Mouse (Mus musculus) liver, postnatal 0 days (tissue): Measurements from ENCODE around the gene Lin28a. TPM values are rescaled to one million over a fixed set of nuclear protein-coding genes. Genes with fewer than 3 reads are reported as not detected.
A peak's percentile ranks its signal among the peaks of the same experiment; 100 is the strongest.

Experiments
- ATAC-seq: fragments of 200-750 bp; cut with Nextera tagmentation; 2 replicates; pipeline ENCODE4 v1.8.0; 2017; ENCODE audit warnings: mild to moderate bottlenecking, moderate library complexity
- DNase-seq: peaks from one replicate; pipeline ENCODE4 v3.0.0-alpha.2; 2016
- H3K27ac ChIP-seq: fragments of 300-500 bp; sonication (generic); 2 replicates; pipeline ENCODE4 v1.5.1; 2014; ENCODE audit warnings: antibody characterized with exemption, moderate library complexity, mild to moderate bottlenecking, low read depth
- H3K27me3 ChIP-seq: fragments of 300-500 bp; sonication (generic); 2 replicates; pipeline ENCODE4 v1.6.1; 2014; ENCODE audit warnings: low read length, control low read depth, mixed read lengths; ENCODE audit not compliant: insufficient read depth
- H3K36me3 ChIP-seq: fragments of 300-500 bp; sonication (generic); replicated peaks from 2 replicates; pipeline ENCODE4 v1.6.1; 2014; ENCODE audit warnings: mild to moderate bottlenecking, control low read depth, low read length, moderate library complexity, mixed read lengths; ENCODE audit not compliant: insufficient read depth
- H3K4me1 ChIP-seq: fragments of 300-500 bp; sonication (generic); 2 replicates; pipeline ENCODE4 v1.6.1; 2014; ENCODE audit warnings: antibody characterized with exemption, mild to moderate bottlenecking, control low read depth; ENCODE audit not compliant: insufficient read depth
- H3K4me2 ChIP-seq: fragments of 300-500 bp; sonication (generic); 2 replicates; pipeline ENCODE4 v1.6.1; 2014; ENCODE audit warnings: low read depth, mild to moderate bottlenecking, low read length, moderate library complexity, mixed read lengths
- H3K4me3 ChIP-seq: fragments of 300-500 bp; sonication (generic); 2 replicates; pipeline ENCODE4 v1.5.1; 2014; ENCODE audit warnings: low read depth, low read length
- H3K9ac ChIP-seq: fragments of 300-500 bp; sonication (generic); replicated peaks from 2 replicates; pipeline ENCODE4 v1.6.1; 2014; ENCODE audit warnings: mild to moderate bottlenecking, moderate library complexity
- H3K9me3 ChIP-seq: fragments of 300-500 bp; sonication (generic); 2 replicates; pipeline ENCODE4 v1.6.1; 2016; ENCODE audit warnings: mild to moderate bottlenecking, control low read depth, low read length, mixed read lengths
- CTCF ChIP-seq: sonication (generic); IDR thresholded peaks from 2 replicates; pipeline ENCODE4 v1.5.1; 2016; ENCODE audit warnings: antibody characterized with exemption, low read depth
- EP300 ChIP-seq: IDR thresholded peaks from 2 replicates; pipeline ENCODE4 v1.6.1; 2016; ENCODE audit warnings: antibody characterized with exemption, low read depth, mild to moderate bottlenecking
- WGBS: fragments of 180-500 bp; shearing (Covaris S2); extraction: QIAGEN DNeasy Blood & Tissue Kit; methylation state at CpG from one replicate; pipeline ENCODE4 v1.1.7; 2014; ENCODE audit not compliant: insufficient replicate concordance; 5-methylcytosine and 5-hydroxymethylcytosine counted together
- polyA plus RNA-seq: library from polyadenylated mRNA; unstranded; fragments of >200 nt; fragmentation: Nextera tagmentation; extraction: Ambion mirVana; gene quantifications from 2 replicates; pipeline ENCODE4 v1.2.1, GENCODE M21; 2015

Lin28a gene
- polyA plus RNA-seq, 1 experiment from 2014 or later, result 0.87 TPM

DNA sequence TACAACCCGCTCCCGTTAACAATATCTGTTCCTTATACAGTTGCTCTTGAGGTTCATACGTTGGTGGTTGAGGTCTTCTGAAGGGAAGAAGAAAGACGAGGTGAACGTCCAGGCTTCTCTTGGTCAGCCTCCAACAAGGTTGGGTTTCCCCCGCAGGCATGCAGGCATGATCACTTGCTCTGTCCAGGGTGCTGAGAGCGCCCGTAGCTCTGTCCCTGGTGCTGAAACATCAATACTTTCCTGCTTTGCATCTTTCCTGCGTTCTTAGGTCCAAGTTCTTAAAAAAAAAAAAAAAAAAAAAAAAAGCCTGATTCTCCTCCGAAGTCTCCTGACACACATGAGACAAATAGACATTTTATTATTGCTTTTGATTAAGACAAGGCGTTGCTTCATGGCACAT lies 2.0 kb upstream of the Lin28a start:
- H3K9me3 ChIP-seq, result no peaks in the 10 kb centered on the region
- no peak overlapping the region for H3K27ac ChIP-seq
- ATAC-seq (no peak), DNase-seq (peak; percentile 83)
- H3K4me3 ChIP-seq, result no peak overlapping the region
- H3K4me1 ChIP-seq, result peaks cover 7% of the 10 kb centered on the region
- TF ChIP-seq EP300, result no peak
- TF ChIP-seq CTCF, result no peak
- H3K4me2 ChIP-seq, result no peak overlapping the region
- no peaks in the 10 kb centered on the region for H3K36me3 ChIP-seq
- no peak overlapping the region for H3K9ac ChIP-seq
- 4% methylated on average over 11 of the region's 11 CpGs for WGBS
- H3K27me3 ChIP-seq, result peaks cover 46% of the 10 kb centered on the region

DNA sequence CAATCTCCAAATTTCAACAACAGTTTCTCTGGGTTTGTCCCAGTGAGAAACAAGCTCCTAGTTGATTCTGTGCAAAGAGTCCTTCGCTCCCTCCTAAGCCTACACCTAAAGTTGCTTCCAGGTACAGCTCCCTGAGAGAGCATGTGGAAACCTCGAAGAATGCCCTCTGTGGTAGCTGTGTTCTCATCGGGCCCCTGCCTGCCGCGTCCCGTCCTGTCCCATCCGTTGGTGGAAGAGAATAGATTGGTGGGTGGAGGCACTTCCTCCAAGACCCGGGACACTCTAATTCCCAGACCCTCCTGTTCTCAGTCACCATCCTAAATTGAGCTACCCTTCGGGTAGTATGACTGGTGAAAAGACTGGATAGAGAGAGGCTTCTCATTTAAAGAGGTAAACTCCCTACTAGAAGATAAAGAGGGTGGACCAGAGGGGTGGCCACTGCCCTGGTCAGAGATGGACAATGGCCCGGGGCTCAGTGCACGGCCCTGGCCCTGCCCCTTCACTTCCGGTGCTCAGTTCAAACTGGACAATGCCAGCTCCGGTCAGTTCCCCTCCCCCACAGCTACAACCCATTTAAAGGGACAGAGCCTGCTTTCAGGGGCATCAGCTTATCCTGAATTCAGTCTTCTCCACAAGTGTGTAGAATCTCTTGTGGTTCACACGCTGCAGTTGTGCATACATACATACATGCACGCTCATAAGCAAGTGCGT lies 1.2 kb upstream of the Lin28a start:
- TF ChIP-seq CTCF, result no peak
- TF ChIP-seq EP300, result no peak
- DNase-seq, result no peak
- peaks cover 46% of the 10 kb centered on the region for H3K27me3 ChIP-seq
- no peak overlapping the region for H3K4me3 ChIP-seq
- 5% methylated on average over 16 of the region's 16 CpGs for WGBS
- H3K9me3 ChIP-seq, result no peaks in the 10 kb centered on the region
- peaks cover 7% of the 10 kb centered on the region for H3K4me1 ChIP-seq
- no peak overlapping the region for H3K9ac ChIP-seq
- H3K4me2 ChIP-seq, result no peak overlapping the region
- H3K36me3 ChIP-seq, result no peaks in the 10 kb centered on the region
- no peak overlapping the region for H3K27ac ChIP-seq
- no peak for ATAC-seq

DNA sequence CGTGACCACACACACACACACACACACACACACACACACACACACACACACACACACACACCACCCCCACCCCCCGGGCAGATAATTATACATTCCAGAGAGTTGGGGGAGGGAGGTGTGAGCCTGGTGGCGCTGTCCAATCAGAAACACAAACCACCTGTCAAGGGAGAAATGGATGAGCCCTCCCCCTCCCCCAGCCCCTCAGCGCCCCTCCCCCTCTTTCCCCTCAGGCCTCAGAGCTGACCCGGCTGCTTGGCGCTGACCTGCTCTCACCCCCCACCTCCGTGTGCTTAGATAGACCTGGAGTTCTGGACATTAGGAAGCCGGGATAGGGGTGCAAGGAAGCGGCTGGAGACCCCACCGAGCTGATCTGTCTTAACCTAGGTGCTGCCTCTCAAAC lies 569 bp upstream of the Lin28a start:
- Histone ChIP-seq H3K4me2 (no peak overlapping the region), H3K36me3 (no peaks in the 10 kb centered on the region), H3K9me3 (no peaks in the 10 kb centered on the region), H3K9ac (no peak overlapping the region), H3K27me3 (peaks cover 46% of the 10 kb centered on the region), H3K27ac (no peak overlapping the region), H3K4me3 (no peak overlapping the region), H3K4me1 (peaks cover 7% of the 10 kb centered on the region)
- no peak for ATAC-seq
- TF ChIP-seq EP300 (no peak), CTCF (no peak)
- WGBS, result 2% methylated on average over 7 of the region's 10 CpGs
- no peak for DNase-seq

DNA sequence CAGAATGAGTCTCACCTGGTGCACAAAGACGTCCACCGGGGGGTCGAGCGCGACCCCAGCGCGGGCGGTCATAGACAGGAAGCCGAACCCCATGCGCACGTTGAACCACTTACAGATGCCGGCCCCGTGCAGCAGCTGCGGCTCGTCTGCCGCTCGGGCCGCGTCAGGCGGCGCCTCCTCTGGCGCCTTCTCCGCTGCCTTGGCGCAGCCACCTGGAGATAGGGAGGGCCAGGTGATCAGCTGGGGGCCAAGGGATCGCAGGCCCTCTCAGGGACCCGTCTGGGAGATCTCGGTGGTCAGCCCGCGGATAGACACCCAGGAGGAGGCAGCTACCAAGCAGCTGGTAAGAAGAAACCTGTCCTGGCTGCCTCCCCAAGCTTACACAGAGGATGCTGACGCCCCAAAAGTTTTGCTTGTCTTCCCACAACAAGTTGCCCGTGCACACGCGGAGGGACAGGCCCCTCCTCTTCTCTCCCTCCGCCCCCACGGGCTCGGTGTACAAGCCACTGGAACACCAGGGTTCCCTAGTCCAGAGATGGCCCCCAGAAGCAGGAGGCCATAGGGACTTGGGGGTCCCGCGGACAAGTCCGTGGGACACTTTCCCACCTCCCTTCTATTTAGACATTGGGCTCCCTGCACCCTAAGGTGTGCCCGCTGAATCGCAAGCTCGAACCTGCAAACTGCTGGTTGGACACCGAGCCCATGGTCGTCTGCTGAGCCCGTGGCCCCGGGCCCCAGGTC lies 433 bp downstream of the Lin28a start:
- DNase-seq (peak; percentile 15), ATAC-seq (no peak)
- H3K9ac ChIP-seq, result no peak overlapping the region
- peaks cover 46% of the 10 kb centered on the region for H3K27me3 ChIP-seq
- H3K27ac ChIP-seq, result no peak overlapping the region
- H3K4me3 ChIP-seq, result no peak overlapping the region
- WGBS, result 2% methylated on average over 46 of the region's 46 CpGs
- 0 out of 2 replicates have a peak overlapping the region, but pooled peaks have one; percentile 26 for H3K4me2 ChIP-seq
- H3K4me1 ChIP-seq, result peaks cover 7% of the 10 kb centered on the region
- no peaks in the 10 kb centered on the region for H3K36me3 ChIP-seq
- TF ChIP-seq CTCF, result no peak
- TF ChIP-seq EP300, result no peak
- no peaks in the 10 kb centered on the region for H3K9me3 ChIP-seq

DNA sequence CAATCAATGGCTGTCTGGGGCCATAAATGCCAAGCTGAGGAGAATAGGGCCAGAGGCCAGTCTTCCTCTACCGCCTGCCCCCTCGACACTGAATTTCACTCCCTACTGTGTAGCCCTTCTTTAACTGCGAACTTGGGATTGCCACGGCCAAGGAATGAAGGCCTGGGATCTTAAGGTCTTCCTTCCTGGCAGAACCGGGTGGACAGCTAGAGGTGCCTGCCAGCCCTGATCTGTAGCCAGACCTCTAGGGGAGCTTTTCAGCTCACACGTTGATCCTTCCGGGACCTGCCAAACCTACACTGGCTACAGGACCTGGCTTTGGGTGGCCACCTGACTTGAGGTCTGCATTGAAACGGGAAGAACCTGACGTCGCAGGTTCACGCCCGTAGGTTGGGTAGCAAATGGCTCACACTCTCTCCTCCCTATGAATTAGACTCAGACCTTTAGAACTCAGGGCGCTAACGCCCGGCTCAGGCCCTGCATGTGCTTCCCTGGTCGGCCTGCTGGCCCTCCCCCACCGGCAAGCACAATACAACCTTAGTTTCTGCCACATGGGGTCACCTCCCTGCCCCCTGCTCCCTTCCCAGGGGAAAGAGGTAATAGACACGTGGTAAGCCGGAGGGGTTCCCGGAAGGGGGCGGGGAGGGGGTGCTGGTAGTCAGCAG lies 1.3 kb downstream of the Lin28a start:
- 5% methylated on average over 21 of the region's 21 CpGs for WGBS
- peaks cover 46% of the 10 kb centered on the region for H3K27me3 ChIP-seq
- H3K4me1 ChIP-seq, result peaks cover 7% of the 10 kb centered on the region
- no peak for DNase-seq
- TF ChIP-seq EP300 (no peak), CTCF (no peak)
- no peaks in the 10 kb centered on the region for H3K36me3 ChIP-seq
- no peak for ATAC-seq
- H3K27ac ChIP-seq, result no peak overlapping the region
- H3K4me3 ChIP-seq, result no peak overlapping the region
- H3K4me2 ChIP-seq, result no peak overlapping the region
- H3K9ac ChIP-seq, result no peak overlapping the region
- no peaks in the 10 kb centered on the region for H3K9me3 ChIP-seq

DNA sequence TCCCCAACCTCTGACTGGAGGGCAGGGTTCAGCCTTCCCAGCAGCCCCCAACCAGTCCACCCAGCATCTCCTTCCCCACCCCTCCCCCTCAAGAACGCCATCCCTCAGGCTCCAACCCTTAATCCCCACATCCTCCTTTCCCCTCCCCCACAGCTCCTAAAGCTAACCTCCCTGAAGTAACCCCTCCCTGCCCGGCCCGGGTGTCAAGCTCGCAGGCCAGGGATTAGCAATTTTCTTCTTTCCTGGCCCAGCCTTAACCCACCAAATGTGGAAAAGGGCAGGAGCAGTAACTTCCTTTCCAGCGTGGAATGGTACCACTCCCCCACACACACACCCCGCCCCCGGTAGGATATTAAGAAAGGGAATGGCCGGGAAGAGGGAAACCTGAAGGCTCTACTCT lies 1.9 kb downstream of the Lin28a start:
- H3K9me3 ChIP-seq, result no peaks in the 10 kb centered on the region
- H3K4me2 ChIP-seq, result no peak overlapping the region
- H3K4me3 ChIP-seq, result no peak overlapping the region
- no peak for ATAC-seq
- TF ChIP-seq CTCF, result no peak
- no peak for TF ChIP-seq EP300
- 6% methylated on average over 8 of the region's 8 CpGs for WGBS
- DNase-seq, result no peak
- no peak overlapping the region for H3K27ac ChIP-seq
- no peaks in the 10 kb centered on the region for H3K36me3 ChIP-seq
- H3K4me1 ChIP-seq, result peaks cover 7% of the 10 kb centered on the region
- peaks cover 46% of the 10 kb centered on the region for H3K27me3 ChIP-seq
- H3K9ac ChIP-seq, result no peak overlapping the region
